Mouse (Mus musculus) cerebellum, adult 9-11 months (tissue): ENCODE data around the gene Saysd1.

ENCODE experiments used
- DNase-seq: peaks from one replicate; pipeline ENCODE4 v3.0.0; 2022

Saysd1 gene

DNA sequence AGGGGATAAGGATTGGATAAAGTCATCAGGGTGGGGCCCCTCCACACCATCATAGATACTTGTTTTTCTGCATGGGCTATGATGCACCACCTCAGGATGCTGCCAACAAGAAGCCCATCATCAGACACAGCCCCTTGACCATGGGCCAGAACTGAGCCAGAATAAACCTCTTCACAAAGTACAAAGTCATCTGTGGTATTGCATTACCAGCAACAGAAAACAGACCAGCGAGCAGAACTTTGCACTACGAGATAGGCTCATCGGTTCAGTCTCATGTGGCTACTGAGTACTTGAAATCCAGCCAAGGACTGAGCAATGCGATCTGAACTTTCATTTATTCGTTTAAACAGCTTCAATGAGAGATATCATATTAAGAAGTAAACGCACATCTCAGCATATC lies 24.4 kb upstream of the Saysd1 start:
- DNase-seq: no peak

DNA sequence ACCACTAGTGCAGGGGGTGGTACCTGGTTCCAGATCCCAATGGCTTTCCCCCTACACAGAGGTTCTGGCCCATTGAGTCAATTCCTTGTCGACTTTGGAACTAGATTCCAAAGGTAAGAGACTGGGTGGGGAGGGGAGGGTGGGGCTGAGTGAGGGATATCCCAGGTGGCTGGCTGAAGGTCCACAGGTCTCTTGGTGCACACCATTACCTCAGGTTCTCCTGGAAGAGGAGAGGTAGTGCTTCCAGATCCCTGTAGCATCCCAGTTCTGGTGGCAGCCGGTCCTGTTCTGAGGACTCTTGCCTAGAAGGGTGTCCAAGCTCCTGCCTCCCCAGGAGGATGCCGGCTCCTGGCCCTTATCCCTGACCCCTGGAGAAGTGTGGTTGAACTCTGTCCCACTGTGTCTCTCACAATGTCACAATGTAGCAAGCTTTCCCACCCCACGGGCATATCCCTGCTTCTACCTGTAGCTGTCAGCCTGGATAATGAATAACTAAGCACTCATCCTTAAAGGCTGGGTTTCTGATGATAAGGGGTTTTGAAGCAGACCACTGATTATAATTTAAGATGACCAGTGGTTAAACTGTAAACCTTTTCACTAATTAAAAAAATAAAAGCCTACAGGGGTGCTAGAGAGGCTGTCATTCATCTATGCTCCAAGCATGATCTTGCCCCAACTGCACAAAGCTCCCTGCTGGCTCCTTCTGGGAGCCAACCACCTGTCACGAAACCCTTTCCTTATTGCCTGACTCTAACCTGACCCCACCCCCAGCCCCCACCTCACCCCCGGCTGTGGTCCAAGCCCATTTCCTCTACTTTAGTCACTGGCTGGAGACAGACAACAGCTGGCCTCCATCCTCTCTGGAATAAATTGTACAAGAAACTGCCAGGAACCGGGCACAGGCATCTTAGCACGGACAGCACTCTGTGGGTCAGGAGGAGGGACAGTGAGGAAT lies 20.7 kb upstream of the Saysd1 start:
- no peak for DNase-seq

DNA sequence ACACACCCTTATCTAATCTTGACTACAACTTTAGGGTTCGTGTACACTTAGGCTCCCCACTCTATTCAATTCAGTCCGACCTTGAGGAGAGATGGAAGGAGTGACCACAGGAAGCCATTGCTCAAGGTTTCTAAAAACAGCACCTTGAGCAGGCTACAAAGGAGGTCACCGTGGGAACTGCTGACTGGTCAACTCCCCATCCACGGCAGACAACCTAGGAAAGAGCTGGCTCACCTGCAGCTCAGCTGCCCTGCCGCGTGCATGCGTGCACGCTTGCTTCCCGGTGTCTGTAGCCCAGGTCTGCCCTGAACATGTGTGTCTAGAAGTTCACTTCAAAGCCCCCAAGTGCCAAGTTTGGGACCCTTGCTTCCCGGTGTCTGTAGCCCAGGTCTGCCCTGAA lies 19.3 kb upstream of the Saysd1 start:
- DNase-seq: no peak

DNA sequence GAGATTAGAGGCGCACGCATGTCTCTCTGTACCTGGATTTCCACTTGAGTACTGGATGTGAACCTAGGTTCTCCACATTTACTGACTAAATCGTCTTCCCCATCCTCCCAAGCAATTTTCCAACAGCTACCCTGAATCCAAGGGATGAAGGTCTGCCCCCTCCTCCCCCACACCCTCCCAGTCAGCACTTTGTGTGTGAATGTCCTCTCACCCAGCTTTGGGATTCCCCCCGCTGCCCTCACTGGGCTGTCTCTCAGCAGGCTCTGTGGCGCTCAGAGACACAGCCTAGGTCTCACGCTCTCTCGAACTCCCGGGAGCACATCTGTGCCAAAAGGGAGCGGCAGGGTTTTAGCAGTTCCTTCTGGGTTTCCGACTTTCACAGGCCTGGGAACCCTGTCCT lies 17.4 kb upstream of the Saysd1 start:
- DNase-seq: no peak

DNA sequence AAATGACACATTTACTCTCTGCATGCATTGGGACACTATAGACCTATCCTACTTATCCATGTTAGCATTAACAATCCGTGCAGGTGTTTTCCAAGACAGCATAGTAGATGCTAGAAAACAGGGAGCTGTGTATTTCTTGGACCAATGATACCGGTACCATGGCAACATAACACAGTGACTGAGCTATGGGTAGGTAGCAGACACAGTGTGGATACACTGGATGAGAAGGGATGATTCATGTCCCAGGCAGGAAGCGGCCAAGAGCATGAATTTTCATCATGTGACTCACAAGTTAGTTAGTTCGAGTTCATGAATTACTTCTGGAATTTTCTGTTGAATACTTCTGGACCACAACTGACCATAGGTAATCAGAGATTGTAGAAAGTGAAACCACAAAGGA lies 16.6 kb upstream of the Saysd1 start:
- no peak for DNase-seq

DNA sequence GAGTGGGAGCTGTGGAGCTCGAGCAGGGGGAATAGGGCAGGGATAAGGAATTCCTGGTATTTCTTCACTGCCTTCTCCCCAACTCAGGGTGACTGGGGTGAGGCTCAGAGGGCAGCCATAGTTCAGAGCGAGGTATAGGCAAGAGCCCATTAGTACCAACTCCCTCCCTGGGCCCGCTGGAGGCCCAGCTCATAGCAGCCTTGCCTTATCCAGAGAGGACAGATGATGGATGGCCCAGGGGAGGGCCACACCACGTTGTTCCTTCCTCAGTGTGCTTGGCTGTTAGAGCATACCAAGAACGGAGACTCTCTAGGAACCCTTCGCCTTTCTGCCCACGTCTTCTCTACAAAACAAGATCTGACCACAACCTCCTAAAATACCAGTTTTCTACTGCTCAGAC lies 15.9 kb upstream of the Saysd1 start:
- no peak for DNase-seq

DNA sequence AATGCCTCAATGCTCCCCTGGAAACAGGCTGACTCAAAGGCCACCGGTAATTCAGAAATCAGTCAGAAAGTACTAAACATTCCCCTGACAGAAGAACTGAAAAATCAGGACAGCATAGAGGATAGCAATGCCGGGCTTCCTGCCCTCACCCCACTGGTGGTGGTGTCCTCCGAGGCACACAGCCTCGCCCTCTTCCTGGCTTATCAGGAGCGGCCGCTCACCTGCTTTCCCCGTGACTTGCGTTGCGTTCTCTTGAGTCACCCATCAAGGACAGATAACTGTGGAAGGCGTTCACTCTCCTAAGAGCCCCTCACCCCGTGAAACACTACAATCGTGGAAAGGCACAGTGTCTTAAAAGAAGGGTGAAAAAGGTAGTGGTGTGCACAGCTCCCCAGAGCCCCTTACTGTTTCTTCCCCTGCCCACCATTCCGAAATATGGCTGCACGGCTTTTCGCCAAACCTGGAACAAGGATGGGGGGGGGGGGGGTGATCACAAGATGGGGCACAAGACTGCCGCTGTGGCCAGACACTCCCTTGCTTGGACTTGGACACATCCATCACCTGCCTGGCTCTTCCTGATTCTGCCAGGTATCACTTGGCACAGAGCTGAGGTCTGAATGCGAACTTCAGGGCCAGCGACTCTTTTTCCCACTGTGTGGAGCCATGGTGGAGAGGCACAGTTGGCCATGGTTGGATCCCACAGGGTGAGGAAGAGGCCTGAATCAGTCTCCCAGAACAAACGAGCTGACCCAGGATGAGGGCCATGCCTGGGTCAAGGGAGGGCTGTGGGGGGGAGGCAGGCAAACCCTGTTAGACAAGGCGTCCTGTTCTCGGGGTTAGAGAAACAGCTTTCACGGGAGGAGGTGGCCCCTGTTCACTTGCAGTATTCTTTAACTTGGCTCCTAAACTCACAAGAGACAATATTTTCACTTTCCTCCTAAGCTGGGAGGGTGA lies 11.1 kb upstream of the Saysd1 start:
- no peak for DNase-seq

DNA sequence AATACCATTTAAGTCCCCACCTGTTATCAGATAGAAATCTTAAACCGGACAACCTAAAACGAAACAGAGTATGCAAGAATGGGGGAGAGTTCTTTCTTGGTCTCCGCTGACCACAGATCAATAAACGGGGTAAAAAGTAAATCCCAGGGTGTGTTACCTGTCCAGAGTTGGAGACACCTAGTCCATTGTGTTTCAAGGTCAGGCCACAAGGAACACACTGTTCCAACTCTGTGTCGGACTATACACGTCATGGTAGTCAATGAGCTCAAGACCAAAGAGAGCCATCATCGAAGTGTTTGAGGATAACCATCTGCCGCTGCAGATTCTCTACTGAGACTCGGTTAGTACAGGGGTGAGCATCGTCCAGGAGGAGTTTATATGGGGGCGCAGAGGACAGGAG lies 10.2 kb upstream of the Saysd1 start:
- DNase-seq: no peak

DNA sequence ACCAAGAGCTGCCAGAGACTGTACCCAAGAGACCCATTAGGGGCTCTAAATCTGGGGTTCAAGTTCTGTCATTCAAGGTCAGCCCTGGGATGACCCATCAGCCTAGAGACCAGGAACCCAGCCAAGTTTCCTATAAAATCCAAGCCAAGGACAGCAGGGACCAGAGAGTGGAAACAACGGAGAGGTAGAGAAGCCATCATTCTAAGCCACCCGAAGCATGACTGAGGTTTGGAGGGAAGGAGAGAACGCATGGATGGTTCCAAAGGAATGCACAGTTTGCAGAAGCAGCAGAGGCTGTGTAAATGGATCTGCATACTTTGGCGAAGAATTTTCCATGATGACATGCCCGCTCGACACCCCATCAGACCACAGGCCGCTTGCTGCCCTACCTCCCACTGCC lies 9.5 kb upstream of the Saysd1 start:
- DNase-seq: no peak

DNA sequence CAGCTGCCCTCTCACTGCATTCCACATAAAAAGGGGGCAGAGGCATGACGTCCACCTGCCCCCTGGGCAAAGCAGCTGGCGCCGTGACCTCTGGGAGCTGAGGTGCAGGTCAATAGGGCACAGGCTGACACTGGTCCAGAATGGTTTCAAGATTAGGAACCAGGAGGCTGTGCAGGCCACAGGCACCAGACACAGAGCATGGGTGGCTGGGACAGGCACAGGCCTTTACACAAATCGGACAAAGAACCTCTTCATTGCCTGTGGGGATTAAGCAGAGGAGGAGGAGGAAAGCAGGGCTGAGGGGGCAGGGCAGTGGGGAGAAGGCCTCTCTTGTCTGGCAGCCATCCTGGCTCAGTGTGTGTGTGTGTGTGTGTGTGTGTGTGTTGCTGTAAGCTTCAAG lies 5.8 kb upstream of the Saysd1 start:
- peak; percentile 9 for DNase-seq

DNA sequence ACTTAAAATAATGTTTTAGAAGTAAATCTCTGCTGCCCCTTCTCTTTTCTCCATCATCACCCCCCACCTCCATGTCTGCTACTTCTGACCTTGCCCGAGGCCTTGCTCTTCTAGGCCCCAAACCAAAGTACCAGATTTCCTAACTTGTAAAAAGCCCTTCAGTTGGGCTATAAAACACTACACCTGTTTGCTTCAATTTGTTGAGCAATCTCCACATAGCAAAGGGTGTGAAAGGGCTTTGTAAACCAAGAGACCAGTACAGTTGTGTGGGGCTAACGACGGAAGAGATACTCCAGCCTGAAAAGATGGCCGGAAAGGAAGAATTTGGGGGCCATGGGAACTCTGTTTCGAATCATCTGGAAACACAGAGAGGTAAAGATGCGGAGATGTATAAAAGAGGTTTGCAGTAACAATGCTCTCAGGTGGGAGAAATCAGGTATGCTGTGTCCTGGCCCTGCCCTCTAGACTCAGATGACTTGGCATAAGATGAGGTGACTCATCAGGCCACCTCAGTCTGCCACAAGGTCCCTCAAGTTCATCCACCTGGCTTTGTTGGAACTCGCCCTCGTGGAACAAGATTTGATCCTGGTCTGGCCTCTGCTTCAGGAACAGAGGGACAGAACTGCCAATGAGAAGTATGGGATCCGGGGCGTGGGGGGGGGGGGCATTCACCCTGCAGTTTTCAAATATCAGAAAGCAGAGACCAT lies 3.2 kb downstream of the Saysd1 start:
- DNase-seq: no peak

DNA sequence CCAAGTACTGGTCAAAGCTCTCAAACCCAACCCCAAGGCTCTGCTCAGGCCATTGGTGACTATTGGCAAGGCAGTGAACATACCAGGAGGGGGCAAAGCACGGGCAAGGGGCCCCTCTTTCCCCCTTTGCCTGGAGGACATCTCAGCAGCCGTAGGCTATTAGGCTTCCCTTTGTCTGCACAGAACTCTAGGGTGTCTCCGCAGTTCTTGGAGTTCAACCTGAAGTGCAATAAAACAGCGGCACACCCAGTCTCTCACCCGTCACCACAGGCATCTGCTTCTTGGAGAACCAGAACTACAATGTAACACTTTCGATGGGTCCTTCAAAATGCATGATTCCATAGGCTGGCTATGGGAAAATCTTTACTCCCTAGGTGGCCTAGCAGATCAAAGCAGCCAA lies 10.2 kb downstream of the Saysd1 start:
- DNase-seq: no peak

DNA sequence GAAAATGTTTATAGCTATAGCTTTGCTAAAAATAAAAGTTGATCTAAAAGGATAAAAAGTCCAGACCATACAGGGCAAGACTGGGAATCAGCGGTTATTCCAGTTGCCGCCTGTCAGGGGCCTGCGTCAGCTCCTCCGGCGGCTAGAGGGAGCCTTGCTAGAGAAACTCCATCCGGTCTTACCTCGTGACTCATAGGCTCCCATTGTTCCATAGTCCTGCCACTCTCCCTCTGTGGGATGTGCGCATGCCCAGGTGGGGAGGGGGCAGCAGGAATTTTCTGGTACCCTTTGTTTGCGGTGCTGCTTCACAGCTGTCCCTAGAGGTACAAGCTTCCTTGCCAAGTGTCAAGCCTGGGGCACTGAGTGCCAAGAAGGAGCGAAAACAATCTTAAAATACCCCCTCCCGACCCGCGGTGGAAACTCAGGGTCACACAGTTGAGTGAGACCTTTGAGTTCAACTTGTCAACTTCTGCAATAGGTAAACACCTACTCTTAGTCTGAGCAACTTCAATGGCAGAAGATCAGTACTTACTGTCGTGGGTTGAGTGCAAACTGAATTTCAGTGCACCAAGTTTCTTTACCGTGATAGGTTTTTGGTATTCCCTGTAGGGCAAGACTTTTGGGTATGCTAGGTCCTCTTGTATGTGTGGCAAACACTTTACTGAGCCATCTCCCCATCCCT lies 10.8 kb downstream of the Saysd1 start:
- no peak for DNase-seq

DNA sequence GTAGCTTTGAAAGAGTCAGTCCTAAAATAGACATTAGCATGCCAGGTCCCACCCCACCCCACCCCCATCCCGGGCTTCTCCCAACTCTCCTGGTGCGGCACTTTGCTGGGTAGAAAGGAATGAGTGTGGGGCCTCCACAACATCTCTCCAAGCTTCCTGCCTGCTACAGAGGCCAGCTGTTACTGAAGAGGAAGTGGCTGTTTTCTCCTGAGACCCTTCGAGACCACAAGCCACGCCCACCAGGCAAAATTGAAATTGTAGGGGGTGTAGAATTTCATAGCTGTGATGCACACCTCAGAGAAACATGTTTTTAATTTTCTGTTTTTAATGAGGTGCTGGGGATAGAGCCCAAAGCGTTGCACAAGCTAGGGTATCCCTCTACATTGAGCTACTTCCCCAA lies 17.5 kb downstream of the Saysd1 start:
- no peak for DNase-seq

DNA sequence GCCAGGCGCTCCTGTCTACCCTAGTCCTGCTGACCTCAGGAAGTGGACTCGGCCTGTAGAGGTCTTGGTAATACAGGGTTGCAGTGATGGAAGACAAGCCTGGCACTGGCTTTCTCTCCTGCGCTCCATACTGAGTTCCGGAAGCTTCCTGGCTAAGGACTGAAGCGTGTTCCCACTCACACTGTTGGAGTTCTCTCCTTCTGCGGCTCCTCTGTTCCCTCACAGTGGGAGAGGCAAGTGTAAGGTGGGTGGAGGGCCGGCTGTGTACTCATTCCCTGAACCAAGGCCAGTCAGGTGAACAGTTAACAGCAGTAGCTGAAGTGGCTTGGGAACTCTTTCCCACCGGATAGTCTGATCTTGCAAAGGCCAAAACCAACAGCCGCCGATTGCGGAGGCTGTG lies 18.3 kb downstream of the Saysd1 start:
- DNase-seq: no peak

DNA sequence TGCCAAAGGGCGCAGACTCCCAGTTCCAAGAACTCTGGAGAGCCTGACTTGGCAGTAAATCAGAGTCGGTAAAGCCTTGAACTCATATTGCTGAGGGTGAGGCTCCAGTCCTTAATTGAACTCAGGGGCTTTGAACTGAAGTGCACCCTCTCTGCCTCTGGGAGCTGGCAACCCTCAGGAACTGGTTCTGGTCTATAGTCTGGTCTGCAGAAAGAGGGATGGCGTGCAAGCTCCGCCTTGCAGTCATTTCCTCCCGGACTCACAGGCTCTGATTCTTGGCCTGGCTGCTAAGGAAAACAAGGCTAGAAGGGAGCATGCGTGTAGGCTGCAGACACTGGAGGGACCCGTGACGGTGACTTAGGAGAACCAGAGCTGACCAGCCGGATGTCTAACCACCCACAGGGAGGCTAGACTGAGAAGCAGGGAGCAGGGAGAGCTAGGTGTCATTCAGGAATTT lies 22.2 kb downstream of the Saysd1 start:
- DNase-seq: no peak

DNA sequence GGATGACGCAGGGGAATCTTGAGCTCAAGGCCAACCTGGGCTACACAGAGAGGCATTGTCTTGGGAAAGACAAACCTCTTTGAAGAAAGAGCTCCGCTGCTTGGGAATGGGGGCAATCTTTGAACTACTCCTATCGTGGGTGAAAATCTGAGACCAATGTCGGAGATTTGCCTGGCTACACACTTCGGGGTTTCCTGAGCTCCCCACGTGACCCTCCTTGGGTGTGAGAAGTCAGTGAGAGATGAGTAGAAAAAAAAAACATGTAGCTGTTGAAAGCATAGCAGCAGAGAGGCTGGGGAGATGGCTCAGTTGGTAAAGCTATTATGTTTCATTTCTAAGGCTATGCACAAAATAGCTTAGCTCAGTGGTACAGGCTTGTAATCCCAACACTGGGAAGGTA lies 23.4 kb downstream of the Saysd1 start:
- no peak for DNase-seq

DNA sequence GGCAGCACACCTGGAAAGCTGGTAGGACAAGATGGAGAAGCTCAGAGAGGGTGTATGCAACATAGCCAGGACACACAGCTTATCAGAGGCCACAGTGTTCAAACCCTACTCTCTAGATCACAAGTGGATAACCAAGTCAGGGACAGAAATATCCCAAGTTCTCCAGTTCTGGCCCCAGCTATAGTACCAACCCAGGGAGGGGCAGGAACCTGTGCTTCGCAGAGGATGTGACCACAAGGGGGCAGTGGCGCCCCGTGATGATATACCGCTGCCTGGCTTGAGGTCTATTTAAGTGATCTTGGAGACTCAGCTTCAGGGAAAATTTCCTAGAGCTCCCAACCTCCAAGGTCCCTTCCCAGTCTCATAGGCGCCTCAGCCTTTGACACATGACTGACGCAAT lies 24.4 kb downstream of the Saysd1 start:
- DNase-seq: peak; percentile 32

DNA sequence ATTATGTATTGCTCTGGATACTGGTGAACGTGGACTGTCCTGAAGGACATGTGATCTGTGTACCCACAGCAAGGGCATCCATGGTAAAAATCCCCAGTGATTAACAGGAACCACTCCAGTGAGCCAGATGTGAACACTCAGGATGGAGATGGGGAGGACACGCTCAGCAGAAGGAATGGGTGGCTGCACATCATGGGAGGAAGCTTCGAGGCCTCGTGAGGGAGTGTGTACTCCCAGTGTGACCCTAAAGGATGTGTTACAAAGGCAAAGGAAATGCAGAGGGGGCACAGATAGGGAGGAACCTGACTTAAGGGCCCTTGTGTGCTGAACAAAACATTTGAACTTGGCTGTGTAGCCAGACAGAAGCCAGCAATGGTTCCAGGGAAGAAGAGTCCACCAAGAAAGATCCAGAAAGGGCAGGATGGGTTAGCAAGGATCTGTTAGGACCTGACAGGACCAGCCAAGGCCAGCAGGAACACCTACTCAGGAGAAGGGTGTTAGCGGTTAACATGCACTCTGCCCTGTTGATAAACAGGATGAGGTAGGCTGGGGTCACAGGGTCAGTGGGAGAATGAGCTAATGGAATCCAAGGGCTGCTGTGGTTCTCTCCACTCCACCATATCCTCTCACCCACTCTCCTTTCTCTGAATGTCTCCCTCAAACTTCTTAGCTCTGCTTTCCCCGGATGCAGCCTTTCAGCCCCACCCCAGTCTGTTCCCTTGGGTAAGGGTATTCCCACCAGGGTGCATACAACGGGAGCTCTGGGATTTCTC lies 25.0 kb downstream of the Saysd1 start:
- no peak for DNase-seq

DNA sequence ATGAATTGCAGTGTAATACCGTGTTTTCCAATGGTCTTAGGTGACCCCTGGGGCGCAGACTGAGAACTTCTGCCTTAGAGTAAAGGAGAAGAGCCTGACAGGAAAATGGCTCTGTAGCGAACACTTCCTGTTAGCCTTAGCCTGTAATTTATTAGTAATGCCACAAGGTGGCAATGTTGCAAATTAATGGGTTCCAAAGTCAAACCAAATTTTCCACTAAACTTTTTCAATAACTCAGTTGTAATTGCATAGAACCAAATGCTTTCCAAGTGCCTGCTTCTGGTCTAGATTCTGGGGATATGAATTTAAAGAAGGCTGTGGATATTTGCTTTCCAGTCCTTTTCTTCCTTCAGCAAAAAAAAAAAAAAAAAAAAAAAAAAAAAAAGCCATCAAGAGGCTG lies 26.1 kb downstream of the Saysd1 start:
- DNase-seq: no peak

DNA sequence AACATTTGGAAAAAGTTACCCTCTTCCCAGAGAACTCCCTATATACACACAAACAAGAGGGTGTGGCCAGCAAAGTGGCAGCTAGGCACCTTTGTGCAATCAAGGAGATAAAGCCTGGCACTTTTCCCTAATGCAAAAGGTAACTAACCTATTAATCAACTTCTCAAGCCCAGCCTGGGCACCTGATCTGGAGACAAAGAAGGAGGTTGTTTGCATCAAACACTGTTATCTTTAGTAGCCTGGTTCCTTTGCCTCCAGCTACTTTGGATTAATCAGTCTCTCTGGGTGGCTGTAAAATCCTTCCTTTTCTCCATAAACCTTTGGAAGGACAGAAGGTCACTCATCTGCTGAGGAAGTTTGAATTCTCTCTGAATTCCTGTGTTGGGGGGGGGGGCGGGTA lies 27.4 kb downstream of the Saysd1 start:
- DNase-seq: no peak

DNA sequence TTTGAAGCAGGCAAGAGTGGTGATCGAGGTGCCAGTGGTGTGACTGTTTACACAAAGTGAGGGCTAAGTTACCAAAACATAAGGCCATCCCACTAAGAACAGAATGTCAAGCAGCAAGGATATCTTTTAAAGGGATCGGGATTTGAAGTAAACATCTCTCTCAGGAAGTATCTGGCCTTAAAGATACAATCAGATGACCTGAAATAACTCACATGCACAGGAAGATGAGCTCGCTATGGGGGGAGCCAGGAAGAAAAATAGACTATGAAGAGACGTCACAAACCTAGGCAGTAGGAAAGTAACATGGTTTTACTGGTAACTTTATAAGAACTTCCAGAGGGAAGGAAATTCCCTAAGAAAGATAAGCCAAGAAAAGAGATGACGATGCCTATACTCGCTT lies 32.1 kb downstream of the Saysd1 start:
- no peak for DNase-seq
